ENCODE assay signal across 8 mouse cellular contexts in genomic region chr7:122972006-122972689, GRCm38 (mm10). TPM values are rescaled to one million over a fixed set of nuclear protein-coding genes. Genes with fewer than 3 reads are reported as not detected.
DNase-seq lines count a peak whose midpoint lies in the region; ATAC-seq and TF ChIP-seq lines count a peak whose summit lies in the region.

No protein-coding gene starts in this region.

- H3K9me3 ChIP-seq in kidney, embryonic 16.5 days (ENCODE audit: low read length), result no peaks in the 10 kb centered on the region
- no peaks in the 10 kb centered on the region for H3K9me3 ChIP-seq in hindbrain, embryonic 15.5 days
- no peaks in the 10 kb centered on the region for H3K9me3 ChIP-seq in midbrain, postnatal 0 days (ENCODE audit: low read length)

- ATAC-seq in kidney, embryonic 16.5 days (ENCODE audit: low FRiP score, low TSS enrichment), result no peak
- no peak for ATAC-seq in hindbrain, embryonic 15.5 days (ENCODE audit: low FRiP score, low read depth)
- no peak for ATAC-seq in midbrain, postnatal 0 days (ENCODE audit: low FRiP score)
- ATAC-seq in monocyte, adult 5-6 weeks (replicated peaks; ENCODE audit: insufficient number of reproducible peaks, low FRiP score, low TSS enrichment, poor library complexity, severe bottlenecking), result no peak

- DNase-seq in kidney, adult 11 months, result no peak
- DNase-seq in T-cell, adult 2 months (ENCODE audit: low spot score), result peak; percentile 52
- no peak for DNase-seq in midbrain, postnatal 0 days (ENCODE audit: low spot score)
- no peak for DNase-seq in layer of hippocampus, adult 8-10 months (ENCODE audit: low spot score in 2 of 2)
- DNase-seq in ovary, postnatal 36 days (ENCODE audit: low spot score), result no peak

- peak overlapping the region; percentile 52; the same call in 1 of the 2 replicates for H3K9ac ChIP-seq in kidney, embryonic 16.5 days (replicated peaks; ENCODE audit: low read length)
- no peak overlapping the region for H3K9ac ChIP-seq in hindbrain, embryonic 15.5 days
- H3K9ac ChIP-seq in midbrain, postnatal 0 days (replicated peaks; ENCODE audit: low read length, poor library complexity, severe bottlenecking), result no peak overlapping the region

- peak overlapping the region; percentile 84 for H3K4me3 ChIP-seq in kidney, embryonic 16.5 days (ENCODE audit: low read length)
- H3K4me3 ChIP-seq in hindbrain, embryonic 15.5 days, result peak overlapping the region; percentile 98
- H3K4me3 ChIP-seq in midbrain, postnatal 0 days (ENCODE audit: low read depth, low read length), result peak overlapping the region; percentile 88

- H3K4me2 ChIP-seq in kidney, embryonic 16.5 days (replicated peaks; ENCODE audit: low read depth, low read length), result peak overlapping the region; percentile 80
- peak overlapping the region; percentile 72 for H3K4me2 ChIP-seq in hindbrain, embryonic 15.5 days
- peak overlapping the region; percentile 70 for H3K4me2 ChIP-seq in midbrain, postnatal 0 days (ENCODE audit: low read depth, low read length, poor library complexity, severe bottlenecking)

- WGBS in kidney, embryonic 16.5 days, result 86% methylated on average over 4 of the region's 4 CpGs
- 91% methylated on average over 4 of the region's 4 CpGs for WGBS in hindbrain, embryonic 15.5 days
- 94% methylated on average over 4 of the region's 4 CpGs for WGBS in midbrain, postnatal 0 days

- no peak overlapping the region for H3K27ac ChIP-seq in kidney, embryonic 16.5 days (ENCODE audit: low read length)
- H3K27ac ChIP-seq in hindbrain, embryonic 15.5 days (replicated peaks), result no peak overlapping the region
- H3K27ac ChIP-seq in midbrain, postnatal 0 days (ENCODE audit: low read depth, low read length), result no peak overlapping the region

- peaks cover 25% of the 10 kb centered on the region for H3K4me1 ChIP-seq in kidney, embryonic 16.5 days (ENCODE audit: insufficient read depth, low read length)
- H3K4me1 ChIP-seq in hindbrain, embryonic 15.5 days (replicated peaks), result peaks cover 50% of the 10 kb centered on the region
- H3K4me1 ChIP-seq in midbrain, postnatal 0 days (ENCODE audit: insufficient read depth, low read length), result no peaks in the 10 kb centered on the region

- no peaks in the 10 kb centered on the region for H3K27me3 ChIP-seq in kidney, embryonic 16.5 days (ENCODE audit: insufficient read depth, low read length)
- no peaks in the 10 kb centered on the region for H3K27me3 ChIP-seq in hindbrain, embryonic 15.5 days
- H3K27me3 ChIP-seq in midbrain, postnatal 0 days (ENCODE audit: insufficient read depth, low read length), result no peaks in the 10 kb centered on the region

- peaks cover 9% of the 10 kb centered on the region; the same call in 1 of the 2 replicates for H3K36me3 ChIP-seq in kidney, embryonic 16.5 days (ENCODE audit: insufficient read depth, low read length)
- H3K36me3 ChIP-seq in hindbrain, embryonic 15.5 days, result peaks cover 9% of the 10 kb centered on the region; the same call in 1 of the 2 replicates
- H3K36me3 ChIP-seq in midbrain, postnatal 0 days (ENCODE audit: insufficient read depth, low read length), result no peaks in the 10 kb centered on the region

- no peak for TF ChIP-seq CTCF in midbrain, postnatal 0 days (IDR thresholded peaks at IDR 0.05)

RNA-seq across cellular contexts. Expression of gene Rbbp6, which starts 6.7 kb away (rescaled TPM):
- 23.5 and 28.4 TPM in 2 replicates for polyA plus RNA-seq in kidney, embryonic 16.5 days (2015; fragmentation: Nextera tagmentation; extraction: Ambion mirVana)
- polyA plus RNA-seq in hindbrain, embryonic 15.5 days (2015; fragmentation: Nextera tagmentation; extraction: Ambion mirVana), result 25.0 and 26.3 TPM in 2 replicates
- 33.7 and 42.9 TPM in 2 replicates for total RNA-seq in midbrain, postnatal 0 days (2014; rRNA removed)
- 17.3 and 22.9 TPM in 2 replicates for polyA plus RNA-seq in midbrain, postnatal 0 days (2015; fragmentation: Nextera tagmentation; extraction: Ambion mirVana)
- 62.3 to 104 TPM (median 75.5 TPM) in 3 replicates for total RNA-seq in monocyte, adult 5-6 weeks (2017)
- total RNA-seq in layer of hippocampus, adult 8-10 months (2022), result 10 to 100 TPM; 63.1 to 71.0 (median 67.6) TPM
